Mouse (Mus musculus) spleen, adult 2 months (tissue): ENCODE measurements around the gene Itprid2. TPM values are rescaled to one million over a fixed set of nuclear protein-coding genes. Genes with fewer than 3 reads are reported as not detected.

ENCODE experiments used
- DNase-seq, 2 experiments: peaks; one replicate each; pipeline versions ENCODE4 v3.0.0 to v3.0.0-alpha.2; 2012 to 2021; ENCODE audit warnings: low spot score in 2 of 2, low read depth in 1 of 2
- H3K27ac ChIP-seq: fragments of 200-500 bp; 2 replicates; pipeline ENCODE4 v1.5.1; 2012; ENCODE audit warnings: low read length, inconsistent platforms; ENCODE audit not compliant: insufficient read depth
- H3K27me3 ChIP-seq: fragments of 200-500 bp; 2 replicates; pipeline ENCODE4 v1.6.1; 2012; ENCODE audit warnings: mild to moderate bottlenecking, moderate library complexity, low read length, inconsistent platforms; ENCODE audit not compliant: control insufficient read depth, insufficient read depth
- H3K36me3 ChIP-seq: fragments of 200-500 bp; 2 replicates; pipeline ENCODE4 v1.6.1; 2012; ENCODE audit warnings: mild to moderate bottlenecking, low read length, inconsistent platforms; ENCODE audit not compliant: control insufficient read depth, insufficient read depth
- H3K4me1 ChIP-seq: fragments of 200-500 bp; 2 replicates; pipeline ENCODE4 v1.6.1; 2011; ENCODE audit warnings: inconsistent platforms; ENCODE audit not compliant: control insufficient read depth, insufficient read depth, insufficient read length
- H3K4me3 ChIP-seq: fragments of 200-500 bp; 2 replicates; pipeline ENCODE4 v1.5.1; 2011; ENCODE audit warnings: mild to moderate bottlenecking, inconsistent platforms; ENCODE audit not compliant: insufficient read depth, insufficient read length; ENCODE audit errors: extremely low read depth
- CTCF ChIP-seq: fragments of 200-500 bp; IDR thresholded peaks from 2 replicates; pipeline ENCODE4 v1.5.1; 2011; ENCODE audit warnings: mild to moderate bottlenecking, inconsistent platforms; ENCODE audit not compliant: insufficient read depth, insufficient read length, insufficient replicate concordance; ENCODE audit errors: extremely low read depth
- POLR2A ChIP-seq: fragments of 200-500 bp; IDR thresholded peaks from 2 replicates; pipeline ENCODE4 v1.6.1; 2011; ENCODE audit warnings: low read depth, low read length, inconsistent platforms
- WGBS: fragments of 180-500 bp; shearing (Covaris S2); methylation state at CpG from one replicate; pipeline ENCODE4 v1.1.7; 2018; 5-methylcytosine and 5-hydroxymethylcytosine counted together
- polyA plus RNA-seq: library from polyadenylated mRNA; depleted of rRNA; stranded (reverse); fragments of >200 nt; gene quantifications from 2 replicates; pipeline ENCODE4 v1.2.3, GENCODE M21; 2012; rRNA removed

Gene Itprid2
- polyA plus RNA-seq, 1 experiment, result 5.8 TPM

DNA sequence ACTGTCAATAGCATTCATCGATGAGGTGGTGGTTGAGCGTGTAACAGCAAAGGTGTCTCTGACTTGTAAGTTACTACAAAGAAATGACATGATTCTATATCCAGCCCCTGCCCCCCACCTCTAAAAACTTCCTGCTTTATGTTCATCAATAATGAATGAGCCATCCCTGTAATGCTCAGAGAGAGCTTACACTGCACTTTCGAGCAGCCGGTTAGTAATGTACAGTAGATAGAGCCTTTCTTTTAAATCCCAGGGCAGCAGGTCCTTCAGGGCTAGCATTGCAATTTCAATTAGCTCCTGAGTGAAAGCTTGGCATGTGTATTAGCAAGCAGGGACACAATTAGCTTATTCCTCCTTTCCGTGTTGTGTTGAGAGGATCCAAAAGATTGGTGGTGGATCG, 72.4 kb downstream of the Itprid2 start, which contains the start of gene Ppp1r1c:
Ppp1r1c (plus strand) TSS at position 206 of the 400 bp plus-strand sequence.
- DNase-seq, result no peak
- TF ChIP-seq CTCF (no peak), POLR2A (no peak)
- 94% methylated on average over 6 of the region's 6 CpGs for WGBS
- Histone ChIP-seq H3K27me3 (no peaks in the 10 kb centered on the region), H3K4me3 (no peak within 1 kb of the TSS), H3K36me3 (no peaks in the 10 kb centered on the region), H3K4me1 (no peaks in the 10 kb centered on the region), H3K27ac (no peak within 1 kb of the TSS)

- Histone ChIP-seq H3K36me3 (no peaks in the 10 kb centered on the region), H3K27me3 (no peaks in the 10 kb centered on the region), H3K27ac (no peak overlapping the region), H3K4me1 (no peaks in the 10 kb centered on the region; the same call in 1 of the 2 replicates), H3K4me3 (no peak overlapping the region)
- WGBS, result 3% methylated on average over 3 of the region's 3 CpGs
- peak in 1 of 2 experiments; percentile 52 for DNase-seq
- TF ChIP-seq CTCF, result no peak
- no peak for TF ChIP-seq POLR2A
Measured at GRCm38 (mm10) chr2:79713662-79714091, 78.5 kb downstream of the Itprid2 start.

- TF ChIP-seq CTCF (no peak), POLR2A (no peak)
- Histone ChIP-seq H3K27me3 (no peaks in the 10 kb centered on the region), H3K4me3 (no peak overlapping the region), H3K36me3 (no peaks in the 10 kb centered on the region), H3K4me1 (no peaks in the 10 kb centered on the region; the same call in 1 of the 2 replicates), H3K27ac (no peak overlapping the region)
- DNase-seq, result no peak
- WGBS, result 95% methylated on average over 6 of the region's 6 CpGs
Measured at GRCm38 (mm10) chr2:79714745-79715144, 79.6 kb downstream of the Itprid2 start.

DNA sequence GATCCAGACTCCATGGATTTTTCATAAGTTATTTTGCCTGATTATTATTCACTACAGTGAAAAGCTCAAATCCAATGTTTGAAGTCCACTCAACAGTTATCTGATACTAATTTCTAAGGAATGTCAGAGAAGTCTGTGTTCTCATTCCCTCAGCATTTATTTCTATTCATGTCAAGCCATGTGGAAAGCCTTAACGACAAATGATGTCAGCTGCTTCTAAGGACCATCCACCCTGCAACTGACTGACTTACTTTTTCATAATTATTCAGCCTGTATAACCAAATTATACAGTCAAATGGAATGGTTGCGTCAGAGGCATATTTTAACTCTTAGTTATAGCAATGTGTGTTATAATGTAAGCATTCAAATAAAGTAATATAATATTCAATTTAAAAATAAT, 80.8 kb downstream of the Itprid2 start:
- Histone ChIP-seq H3K36me3 (no peaks in the 10 kb centered on the region), H3K4me1 (no peaks in the 10 kb centered on the region; the same call in 1 of the 2 replicates), H3K4me3 (no peak overlapping the region), H3K27ac (no peak overlapping the region), H3K27me3 (no peaks in the 10 kb centered on the region)
- no peak for TF ChIP-seq CTCF
- TF ChIP-seq POLR2A, result no peak
- 82% methylated on average over 2 of the region's 2 CpGs for WGBS
- no peak for DNase-seq

DNA sequence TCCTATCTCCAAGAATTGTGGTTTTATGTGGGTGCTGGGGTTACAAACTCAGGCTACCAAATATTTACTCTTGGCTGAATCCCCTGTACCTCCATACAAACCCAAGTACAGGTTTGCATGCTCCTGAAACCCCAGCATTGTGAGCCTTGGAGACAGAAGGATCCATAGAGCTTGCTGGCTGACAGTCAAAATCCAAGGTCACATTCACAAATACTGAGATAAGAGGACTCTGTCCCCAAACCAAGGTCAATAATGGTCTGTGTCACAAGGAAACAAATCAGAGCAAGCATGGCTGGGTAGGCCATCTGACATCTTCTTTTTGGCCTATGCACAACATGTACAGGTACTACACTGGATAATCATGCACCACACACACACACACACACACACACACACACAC, 82.7 kb downstream of the Itprid2 start:
- H3K36me3 ChIP-seq, result no peaks in the 10 kb centered on the region
- no peaks in the 10 kb centered on the region for H3K27me3 ChIP-seq
- no peak overlapping the region for H3K4me3 ChIP-seq
- TF ChIP-seq CTCF (no peak), POLR2A (no peak)
- DNase-seq, result no peak
- no peaks in the 10 kb centered on the region; the same call in 1 of the 2 replicates for H3K4me1 ChIP-seq
- no peak overlapping the region for H3K27ac ChIP-seq

DNA sequence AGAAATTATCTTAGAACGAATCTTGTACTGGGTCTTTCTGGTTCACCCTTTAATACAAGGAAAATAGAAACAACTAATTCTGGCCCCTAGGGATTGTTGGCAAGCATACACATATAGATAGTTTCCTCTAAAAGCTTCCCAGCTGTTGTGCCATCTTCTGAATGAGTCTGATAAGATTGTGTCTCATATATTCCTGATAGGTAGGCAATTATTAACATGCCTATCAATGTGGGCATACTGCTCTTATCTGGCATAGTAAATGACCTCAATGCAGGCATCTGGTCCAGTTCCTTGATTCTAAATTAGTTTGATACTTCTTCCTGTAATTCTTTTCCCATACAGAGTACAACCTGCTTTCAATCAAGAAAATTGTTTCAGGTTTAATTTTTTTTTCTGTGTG, 87.3 kb downstream of the Itprid2 start:
- TF ChIP-seq POLR2A, result no peak
- no peak for TF ChIP-seq CTCF
- DNase-seq, result no peak
- no peak overlapping the region for H3K27ac ChIP-seq
- H3K27me3 ChIP-seq, result no peaks in the 10 kb centered on the region
- H3K4me1 ChIP-seq, result no peaks in the 10 kb centered on the region
- WGBS, result 84% methylated on average over 1 of the region's 1 CpGs
- no peaks in the 10 kb centered on the region for H3K36me3 ChIP-seq
- no peak overlapping the region; the same call in 1 of the 2 replicates for H3K4me3 ChIP-seq

Other genes starting within 250 kb of the Itprid2 start
- not detected in 2 replicates for gene Neurod1, start 178.6 kb upstream of the Itprid2 start, polyA plus RNA-seq
- gene Cerkl, start 178.6 kb upstream of the Itprid2 start, polyA plus RNA-seq, result 0.70 and 1.3 TPM in 2 replicates
- not detected in 2 replicates for gene Ppp1r1c, start 72.4 kb downstream of the Itprid2 start, polyA plus RNA-seq